Mouse (Mus musculus) embryonic fibroblast, embryonic 13.5 days (primary cell): ENCODE results near the gene Haao. TPM values are rescaled to one million over a fixed set of nuclear protein-coding genes. Genes with fewer than 3 reads are reported as not detected.

Experiments
- H3K27ac ChIP-seq: 2 replicates; pipeline ENCODE4 v1.5.1; 2012; ENCODE audit warnings: low read length, control low read depth, inconsistent platforms; ENCODE audit not compliant: insufficient read depth
- H3K4me1 ChIP-seq: 2 replicates; pipeline ENCODE4 v1.6.1; 2011; ENCODE audit warnings: low read length; ENCODE audit not compliant: control insufficient read depth, insufficient read depth
- H3K4me3 ChIP-seq: 2 replicates; pipeline ENCODE4 v1.5.1; 2011; ENCODE audit warnings: mild to moderate bottlenecking, control low read depth, low read length; ENCODE audit not compliant: insufficient read depth
- CTCF ChIP-seq: IDR thresholded peaks from 2 replicates; pipeline ENCODE4 v1.5.1; 2011; ENCODE audit warnings: mild to moderate bottlenecking, control low read depth, low read length, moderate library complexity, borderline replicate concordance; ENCODE audit not compliant: insufficient read depth
- POLR2A ChIP-seq: IDR thresholded peaks from 2 replicates; pipeline ENCODE4 v1.6.1; 2011; ENCODE audit warnings: low read depth, mild to moderate bottlenecking, control low read depth, low read length, moderate library complexity
- polyA plus RNA-seq: library from polyadenylated mRNA; stranded (reverse); fragments of >200 nt; gene quantifications from 2 replicates; pipeline ENCODE4 v1.2.4, GENCODE M21; 2011; ENCODE audit warnings: low read depth; ENCODE audit not compliant: missing spikeins, insufficient read length

Gene Haao
- polyA plus RNA-seq, 1 experiment = not detected

GRCm38 (mm10) chr17:83854284-83854918 is 6.6 kb upstream of the Haao start:
- Histone ChIP-seq H3K27ac (no peak overlapping the region), H3K4me1 (peaks cover under 1% of the 10 kb centered on the region), H3K4me3 (no peak overlapping the region)
- TF ChIP-seq POLR2A = no peak
- no peak for TF ChIP-seq CTCF

- Histone ChIP-seq H3K4me3 (no peak overlapping the region), H3K27ac (no peak overlapping the region), H3K4me1 (no peaks in the 10 kb centered on the region)
- no peak for TF ChIP-seq POLR2A
- no peak for TF ChIP-seq CTCF
Observed at GRCm38 (mm10) chr17:83853831-83854230, 6.1 kb upstream of the Haao start.

- no peak for TF ChIP-seq CTCF
- TF ChIP-seq POLR2A = no peak
- H3K4me3 ChIP-seq = no peak overlapping the region
- no peak overlapping the region for H3K27ac ChIP-seq
- no peaks in the 10 kb centered on the region for H3K4me1 ChIP-seq
Observed at GRCm38 (mm10) chr17:83850864-83851263, 3.1 kb upstream of the Haao start.

- TF ChIP-seq CTCF (peak; percentile 88), POLR2A (no peak)
- no peaks in the 10 kb centered on the region for H3K4me1 ChIP-seq
- H3K4me3 ChIP-seq = no peak overlapping the region
- H3K27ac ChIP-seq = no peak overlapping the region
Observed at GRCm38 (mm10) chr17:83850458-83850857, 2.7 kb upstream of the Haao start.

- no peak for TF ChIP-seq POLR2A
- TF ChIP-seq CTCF = no peak
- H3K27ac ChIP-seq = no peak overlapping the region
- no peak overlapping the region for H3K4me3 ChIP-seq
- H3K4me1 ChIP-seq = no peaks in the 10 kb centered on the region
Observed at GRCm38 (mm10) chr17:83849717-83850116, 2.0 kb upstream of the Haao start.

- H3K4me3 ChIP-seq = no peak overlapping the region
- no peaks in the 10 kb centered on the region for H3K4me1 ChIP-seq
- TF ChIP-seq POLR2A = no peak
- no peak for TF ChIP-seq CTCF
- no peak overlapping the region for H3K27ac ChIP-seq
Observed at GRCm38 (mm10) chr17:83849081-83849675, 1.4 kb upstream of the Haao start.

- Histone ChIP-seq H3K27ac (no peak overlapping the region), H3K4me1 (no peaks in the 10 kb centered on the region), H3K4me3 (no peak overlapping the region)
- TF ChIP-seq POLR2A = no peak
- TF ChIP-seq CTCF = no peak
Observed at GRCm38 (mm10) chr17:83848482-83848881, 719 bp upstream of the Haao start.

GRCm38 (mm10) chr17:83847100-83847499 is 663 bp downstream of the Haao start:
- Histone ChIP-seq H3K4me3 (no peak overlapping the region), H3K4me1 (no peaks in the 10 kb centered on the region), H3K27ac (no peak overlapping the region)
- TF ChIP-seq CTCF (no peak), POLR2A (no peak)

GRCm38 (mm10) chr17:83846301-83847021 is 1.3 kb downstream of the Haao start:
- Histone ChIP-seq H3K4me3 (no peak overlapping the region), H3K27ac (no peak overlapping the region), H3K4me1 (no peaks in the 10 kb centered on the region)
- TF ChIP-seq POLR2A (no peak), CTCF (no peak)

- Histone ChIP-seq H3K4me1 (no peaks in the 10 kb centered on the region), H3K27ac (no peak overlapping the region), H3K4me3 (no peak overlapping the region)
- TF ChIP-seq POLR2A (no peak), CTCF (no peak)
Observed at GRCm38 (mm10) chr17:83845538-83845937, 2.2 kb downstream of the Haao start.
